In the genomic region with DNA sequence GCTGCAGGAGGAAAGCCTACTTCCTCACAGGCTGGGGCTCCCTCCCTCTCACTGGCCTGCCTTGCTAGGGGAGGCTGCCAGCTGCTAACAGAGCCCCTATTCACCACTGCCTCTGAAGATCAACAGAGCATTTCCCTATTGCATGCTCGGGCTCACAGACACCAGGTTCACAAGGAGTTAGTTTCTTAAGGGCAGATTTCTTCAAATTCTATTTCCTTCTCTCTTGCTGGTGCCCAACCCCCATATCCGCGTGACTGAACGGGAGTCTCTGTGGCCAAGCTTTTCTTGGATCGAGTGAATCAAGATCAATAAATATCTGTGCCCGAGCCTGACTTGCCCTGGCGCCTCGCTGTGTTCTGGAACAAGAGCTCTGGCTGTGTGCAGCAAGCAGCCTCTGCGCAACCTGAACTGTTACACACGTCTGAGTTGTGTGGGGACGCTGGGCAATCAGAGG, we compare ENCODE assay signal across 8 mouse cellular contexts.
DNase-seq lines count a peak whose midpoint lies in the region.

No protein-coding gene starts in this region.

- DNase-seq in cerebellum, postnatal 14 days = peak; percentile 23
- no peak for DNase-seq in cerebellum, adult 11 months
- peak; percentile 46 for DNase-seq in Muller cell, postnatal 12 days (ENCODE audit: inconsistent ontology term)
- DNase-seq in frontal cortex, adult 2 months (ENCODE audit: extremely low spot score in 1 of 2, low spot score in 1 of 2) = peak; percentile 21 to 46
- peak; percentile 44 to 58 for DNase-seq in left cerebral cortex, postnatal 10 days (ENCODE audit: extremely low spot score in 1 of 2, low spot score in 2 of 2)
- DNase-seq in right cerebral cortex, adult 18-20 months = peak; percentile 39
- no peak for DNase-seq in spleen, postnatal 4 days (ENCODE audit: low spot score in 2 of 2)
- no peak for DNase-seq in thymus, postnatal 0 days (ENCODE audit: low spot score)

- intact Hi-C loops in left cerebral cortex, postnatal 10 days (cut with DNase I) = no loop called here

Comparison
In these comparisons a context has a peak if more than half of its experiments do, and no peak if none do; other contexts are left out.
1. DNase-seq: peak in cerebellum, postnatal 14 days (2 of 2), Muller cell, postnatal 12 days (single experiment), frontal cortex, adult 2 months (2 of 2), left cerebral cortex, postnatal 10 days (2 of 2) and right cerebral cortex, adult 18-20 months (single experiment); none in cerebellum, adult 11 months (single experiment), spleen, postnatal 4 days (0 of 2) and thymus, postnatal 0 days (single experiment).